Mouse (Mus musculus) lung, embryonic 14.5 days (tissue): Measurements from ENCODE around the gene Wdhd1. TPM values are rescaled to one million over a fixed set of nuclear protein-coding genes. Genes with fewer than 3 reads are reported as not detected.
A peak's percentile ranks its signal among the peaks of the same experiment; 100 is the strongest.
"Not testable (repeated sequence)": the region's sequence is repeated elsewhere in the genome, so short reads cannot be mapped to it uniquely, and the experiment has no call there.

ENCODE experiments used
- ATAC-seq: fragments of 200-750 bp; cut with Nextera tagmentation; 2 replicates; pipeline ENCODE4 v1.8.0; 2017; ENCODE audit warnings: mild to moderate bottlenecking, moderate TSS enrichment, moderate library complexity; ENCODE audit not compliant: insufficient read depth
- DNase-seq: peaks from one replicate; pipeline ENCODE4 v3.0.0-alpha.2; 2015
- H3K27ac ChIP-seq: fragments of 300-500 bp; sonication (generic); 2 replicates; pipeline ENCODE4 v1.5.1; 2014; ENCODE audit warnings: low read depth, mild to moderate bottlenecking, moderate library complexity
- H3K27me3 ChIP-seq: fragments of 300-500 bp; sonication (generic); 2 replicates; pipeline ENCODE4 v1.6.1; 2014; ENCODE audit warnings: low read length, control low read depth; ENCODE audit not compliant: insufficient read depth
- H3K36me3 ChIP-seq: fragments of 300-500 bp; sonication (generic); 2 replicates; pipeline ENCODE4 v1.6.1; 2014; ENCODE audit warnings: control low read depth; ENCODE audit not compliant: insufficient read depth
- H3K4me1 ChIP-seq: fragments of 300-500 bp; sonication (generic); 2 replicates; pipeline ENCODE4 v1.6.1; 2014; ENCODE audit warnings: antibody characterized with exemption, control low read depth; ENCODE audit not compliant: insufficient read depth
- H3K4me2 ChIP-seq: fragments of 300-500 bp; sonication (generic); 2 replicates; pipeline ENCODE4 v1.6.1; 2014; ENCODE audit warnings: mild to moderate bottlenecking
- H3K4me3 ChIP-seq: fragments of 300-500 bp; sonication (generic); 2 replicates; pipeline ENCODE4 v1.5.1; 2014; ENCODE audit warnings: low read depth, low read length
- H3K9ac ChIP-seq: fragments of 300-500 bp; sonication (generic); 2 replicates; pipeline ENCODE4 v1.6.1; 2014
- H3K9me3 ChIP-seq: fragments of 300-500 bp; sonication (generic); 2 replicates; pipeline ENCODE4 v1.6.1; 2016; ENCODE audit warnings: low read depth, low read length, control low read depth
- CTCF ChIP-seq: IDR thresholded peaks from 2 replicates; pipeline ENCODE4 v1.5.1; 2016; ENCODE audit warnings: antibody characterized with exemption, low read depth
- WGBS: fragments of 180-500 bp; shearing (Covaris S2); extraction: QIAGEN DNeasy Blood & Tissue Kit; methylation state at CpG from one replicate; pipeline ENCODE4 v1.1.7; 2014; 5-methylcytosine and 5-hydroxymethylcytosine counted together
- polyA plus RNA-seq: library from polyadenylated mRNA; unstranded; fragments of >200 nt; fragmentation: Nextera tagmentation; extraction: Ambion mirVana; gene quantifications from 2 replicates; pipeline ENCODE4 v1.2.1, GENCODE M21; 2014

The Wdhd1 gene
- 44.2 and 46.8 TPM in 2 replicates for polyA plus RNA-seq

GRCm38 (mm10) chr14:47276637-47277393 lies at the start of gene Wdhd1, which contains the start of gene Socs4:
Gene Wdhd1 (minus strand): TSS chr14:47276857.
Gene Socs4 (plus strand): TSS chr14:47276931.
- peak within 1 kb of the TSS; percentile 96 for H3K27ac ChIP-seq
- peaks cover 25% of the 10 kb centered on the region for H3K36me3 ChIP-seq
- no peak for TF ChIP-seq CTCF
- ATAC-seq (peak; percentile 97), DNase-seq (peak; percentile 97)
- H3K4me3 ChIP-seq = peak within 1 kb of the TSS; percentile 70
- peak within 1 kb of the TSS; percentile 81 for H3K4me2 ChIP-seq
- no peaks in the 10 kb centered on the region for H3K27me3 ChIP-seq
- under 1% methylated on average over 77 of the region's 77 CpGs for WGBS
- H3K4me1 ChIP-seq = 0 out of 2 replicates have a peak, but pooled peaks cover 2% of the 10 kb centered on the region
- peak within 1 kb of the TSS; percentile 84 for H3K9ac ChIP-seq
- H3K9me3 ChIP-seq = no peaks in the 10 kb centered on the region

- no peaks in the 10 kb centered on the region for H3K4me1 ChIP-seq
Measured at GRCm38 (mm10) chr14:47325965-47326761, 49.5 kb upstream of the Wdhd1 start.

GRCm38 (mm10) chr14:47321581-47321980 lies 44.9 kb upstream of the Wdhd1 start:
- not testable (repeated sequence) for H3K27ac ChIP-seq, DNase-seq, H3K4me1 ChIP-seq, H3K27me3 ChIP-seq, H3K9me3 ChIP-seq, H3K9ac ChIP-seq, H3K4me2 ChIP-seq, ATAC-seq, H3K4me3 ChIP-seq
- H3K36me3 ChIP-seq = peaks cover 46% of the 10 kb centered on the region
- 92% methylated on average over 6 of the region's 8 CpGs for WGBS

More at GRCm38 (mm10) chr14:47325965-47326761, 49.5 kb upstream of the Wdhd1 start:
- ATAC-seq (no peak), DNase-seq (no peak)
- H3K27ac ChIP-seq = no peak overlapping the region
- H3K4me2 ChIP-seq = no peak overlapping the region
- peaks cover 13% of the 10 kb centered on the region; the same call in 1 of the 2 replicates for H3K36me3 ChIP-seq
- H3K9ac ChIP-seq = no peak overlapping the region
- no peak overlapping the region for H3K4me3 ChIP-seq
- WGBS = 73% methylated on average over 9 of the region's 9 CpGs
- TF ChIP-seq CTCF = no peak
- H3K27me3 ChIP-seq = no peaks in the 10 kb centered on the region
- no peaks in the 10 kb centered on the region for H3K9me3 ChIP-seq

- Histone ChIP-seq H3K4me2 (no peak overlapping the region), H3K27me3 (no peaks in the 10 kb centered on the region), H3K4me1 (no peaks in the 10 kb centered on the region), H3K36me3 (peaks cover 65% of the 10 kb centered on the region), H3K27ac (no peak overlapping the region), H3K4me3 (no peak overlapping the region), H3K9me3 (no peaks in the 10 kb centered on the region), H3K9ac (no peak overlapping the region)
- TF ChIP-seq CTCF = no peak
- DNase-seq (no peak), ATAC-seq (no peak)
- 90% methylated on average over 5 of the region's 5 CpGs for WGBS
Measured at GRCm38 (mm10) chr14:47319362-47319761, 42.7 kb upstream of the Wdhd1 start.

- H3K27ac ChIP-seq = no peak overlapping the region
- H3K36me3 ChIP-seq = peaks cover 67% of the 10 kb centered on the region
- WGBS = 95% methylated on average over 18 of the region's 18 CpGs
- H3K27me3 ChIP-seq = no peaks in the 10 kb centered on the region
- no peaks in the 10 kb centered on the region for H3K9me3 ChIP-seq
- no peak overlapping the region for H3K4me3 ChIP-seq
- no peak overlapping the region for H3K9ac ChIP-seq
- H3K4me2 ChIP-seq = no peak overlapping the region
- TF ChIP-seq CTCF = no peak
- DNase-seq = no peak
- H3K4me1 ChIP-seq = no peaks in the 10 kb centered on the region
- no peak for ATAC-seq
Measured at GRCm38 (mm10) chr14:47310342-47311181, 33.9 kb upstream of the Wdhd1 start.

GRCm38 (mm10) chr14:47309061-47309460 lies 32.4 kb upstream of the Wdhd1 start:
- no peak overlapping the region for H3K27ac ChIP-seq
- no peaks in the 10 kb centered on the region for H3K9me3 ChIP-seq
- H3K27me3 ChIP-seq = no peaks in the 10 kb centered on the region
- no peak for TF ChIP-seq CTCF
- WGBS = 86% methylated on average over 1 of the region's 1 CpGs
- no peak overlapping the region for H3K9ac ChIP-seq
- DNase-seq = no peak
- no peaks in the 10 kb centered on the region for H3K4me1 ChIP-seq
- H3K36me3 ChIP-seq = peaks cover 58% of the 10 kb centered on the region
- H3K4me2 ChIP-seq = no peak overlapping the region
- no peak overlapping the region for H3K4me3 ChIP-seq
- no peak for ATAC-seq
